Mouse (Mus musculus) lung, postnatal 0 days (tissue): Measurements from ENCODE around the gene Rpl19. TPM values are rescaled to one million over a fixed set of nuclear protein-coding genes. Genes with fewer than 3 reads are reported as not detected.

Experiments used
- ATAC-seq: fragments of 200-750 bp; cut with Nextera tagmentation; 2 replicates; pipeline ENCODE4 v1.8.0; 2017; ENCODE audit warnings: moderate library complexity
- DNase-seq: peaks from one replicate; pipeline ENCODE4 v3.0.0-alpha.2; 2016; ENCODE audit warnings: low spot score
- H3K27ac ChIP-seq: fragments of 300-500 bp; sonication (generic); 2 replicates; pipeline ENCODE4 v1.5.1; 2014; ENCODE audit warnings: antibody characterized with exemption, mild to moderate bottlenecking, low read length, mixed read lengths
- H3K27me3 ChIP-seq: fragments of 300-500 bp; sonication (generic); replicated peaks from 2 replicates; pipeline ENCODE4 v1.6.1; 2014; ENCODE audit warnings: low read length, mixed read lengths; ENCODE audit not compliant: insufficient read depth
- H3K36me3 ChIP-seq: fragments of 300-500 bp; sonication (generic); 2 replicates; pipeline ENCODE4 v1.6.1; 2014; ENCODE audit warnings: low read length, mixed read lengths; ENCODE audit not compliant: insufficient read depth
- H3K4me1 ChIP-seq: fragments of 300-500 bp; sonication (generic); 2 replicates; pipeline ENCODE4 v1.6.1; 2014; ENCODE audit warnings: antibody characterized with exemption, low read depth, low read length, mixed read lengths; ENCODE audit not compliant: insufficient read depth
- H3K4me2 ChIP-seq: fragments of 300-500 bp; sonication (generic); replicated peaks from 2 replicates; pipeline ENCODE4 v1.6.1; 2014; ENCODE audit warnings: low read depth, mild to moderate bottlenecking, low read length, moderate library complexity, mixed read lengths
- H3K4me3 ChIP-seq: fragments of 300-500 bp; sonication (generic); 2 replicates; pipeline ENCODE4 v1.5.1; 2014; ENCODE audit warnings: low read depth, low read length
- H3K9ac ChIP-seq: fragments of 300-500 bp; sonication (generic); replicated peaks from 2 replicates; pipeline ENCODE4 v1.6.1; 2014; ENCODE audit warnings: low read depth, mild to moderate bottlenecking
- H3K9me3 ChIP-seq: fragments of 300-500 bp; sonication (generic); 2 replicates; pipeline ENCODE4 v1.6.1; 2016; ENCODE audit warnings: low read length, mixed read lengths
- CTCF ChIP-seq: IDR thresholded peaks from 2 replicates; pipeline ENCODE4 v1.5.1; 2016; ENCODE audit warnings: antibody characterized with exemption, mild to moderate bottlenecking
- EP300 ChIP-seq: IDR thresholded peaks from 2 replicates; pipeline ENCODE4 v1.6.1; 2016; ENCODE audit warnings: antibody characterized with exemption, mild to moderate bottlenecking, control low read depth
- WGBS: fragments of 180-500 bp; shearing (Covaris S2); extraction: QIAGEN DNeasy Blood & Tissue Kit; methylation state at CpG from one replicate; pipeline ENCODE4 v1.1.7; 2014; 5-methylcytosine and 5-hydroxymethylcytosine counted together
- polyA plus RNA-seq: library from polyadenylated mRNA; unstranded; fragments of >200 nt; fragmentation: Nextera tagmentation; extraction: Ambion mirVana; gene quantifications from 2 replicates; pipeline ENCODE4 v1.2.1, GENCODE M21; 2015

Rpl19 gene
- polyA plus RNA-seq, 1 experiment from 2014 or later, result 817 TPM

- Histone ChIP-seq H3K27ac (peak overlapping the region; percentile 86), H3K4me1 (peaks cover 6% of the 10 kb centered on the region; the same call in 1 of the 2 replicates), H3K4me3 (peak overlapping the region; percentile 91), H3K36me3 (no peaks in the 10 kb centered on the region), H3K9me3 (no peaks in the 10 kb centered on the region), H3K4me2 (peak overlapping the region; percentile 67), H3K27me3 (peaks cover 8% of the 10 kb centered on the region), H3K9ac (peak overlapping the region; percentile 79)
- peak; percentile 81 for ATAC-seq
- no peak for TF ChIP-seq EP300
- TF ChIP-seq CTCF, result 0 out of 2 replicates have a peak, but pooled peaks have one; percentile 11
- under 1% methylated on average over 26 of the region's 26 CpGs for WGBS
- DNase-seq, result peak; percentile 89
Measured at GRCm38 (mm10) chr11:97988530-97989096, 37.9 kb upstream of the Rpl19 start.

- no peaks in the 10 kb centered on the region for H3K36me3 ChIP-seq
- H3K27ac ChIP-seq, result no peak overlapping the region
- peak overlapping the region; percentile 78 for H3K4me2 ChIP-seq
- H3K4me1 ChIP-seq, result peaks cover 12% of the 10 kb centered on the region
- 7% methylated on average over 13 of the region's 13 CpGs for WGBS
- H3K27me3 ChIP-seq, result no peaks in the 10 kb centered on the region
- ATAC-seq (peak; percentile 68), DNase-seq (peak; percentile 86)
- H3K9me3 ChIP-seq, result no peaks in the 10 kb centered on the region
- peak overlapping the region; percentile 41 for H3K4me3 ChIP-seq
- TF ChIP-seq CTCF (peak; percentile 84), EP300 (no peak)
- H3K9ac ChIP-seq, result peak overlapping the region; percentile 43; the same call in 1 of the 2 replicates
Measured at GRCm38 (mm10) chr11:97994539-97995100, 31.9 kb upstream of the Rpl19 start.

GRCm38 (mm10) chr11:97995564-97996288, 30.8 kb upstream of the Rpl19 start, which contains the start of gene Arl5c:
TSS of gene Arl5c (minus strand) at chr11:97996181.
- Histone ChIP-seq H3K36me3 (no peaks in the 10 kb centered on the region), H3K27ac (0 out of 2 replicates have a peak within 1 kb of the TSS, but pooled peaks have one; percentile 21), H3K9me3 (no peaks in the 10 kb centered on the region), H3K4me2 (peak within 1 kb of the TSS; percentile 78), H3K4me1 (peaks cover 8% of the 10 kb centered on the region), H3K4me3 (peak within 1 kb of the TSS; percentile 41), H3K9ac (peak within 1 kb of the TSS; percentile 43), H3K27me3 (no peaks in the 10 kb centered on the region)
- under 1% methylated on average over 26 of the region's 26 CpGs for WGBS
- peak; percentile 67 for DNase-seq
- peak; percentile 55 for TF ChIP-seq CTCF
- TF ChIP-seq EP300, result no peak
- peak; percentile 54 for ATAC-seq

- H3K9me3 ChIP-seq, result no peaks in the 10 kb centered on the region
- no peak overlapping the region for H3K9ac ChIP-seq
- peaks cover 8% of the 10 kb centered on the region for H3K4me1 ChIP-seq
- no peak overlapping the region for H3K4me3 ChIP-seq
- TF ChIP-seq CTCF (no peak), EP300 (no peak)
- no peak for ATAC-seq
- WGBS, result 60% methylated on average over 1 of the region's 1 CpGs
- H3K4me2 ChIP-seq, result no peak overlapping the region
- no peaks in the 10 kb centered on the region for H3K36me3 ChIP-seq
- no peaks in the 10 kb centered on the region for H3K27me3 ChIP-seq
- DNase-seq, result no peak
- no peak overlapping the region for H3K27ac ChIP-seq
Measured at GRCm38 (mm10) chr11:97996691-97997090, 29.8 kb upstream of the Rpl19 start.

- 60% methylated on average over 8 of the region's 8 CpGs for WGBS
- TF ChIP-seq CTCF (no peak), EP300 (no peak)
- Histone ChIP-seq H3K9me3 (no peaks in the 10 kb centered on the region), H3K9ac (no peak overlapping the region), H3K36me3 (no peaks in the 10 kb centered on the region), H3K4me2 (no peak overlapping the region), H3K27ac (no peak overlapping the region), H3K27me3 (no peaks in the 10 kb centered on the region), H3K4me3 (no peak overlapping the region), H3K4me1 (peaks cover 8% of the 10 kb centered on the region)
- ATAC-seq (no peak), DNase-seq (peak; percentile 16)
Measured at GRCm38 (mm10) chr11:97997387-97997960, 29.0 kb upstream of the Rpl19 start.
